Mouse (Mus musculus) central nervous system, embryonic 18 days (tissue): ENCODE measurements around the gene Nexn. TPM values are rescaled to one million over a fixed set of nuclear protein-coding genes. Genes with fewer than 3 reads are reported as not detected.

Experiments used
- polyA plus RNA-seq: library from polyadenylated mRNA; depleted of rRNA; stranded (reverse); fragments of >200 nt; gene quantifications from 2 replicates; pipeline ENCODE4 v1.2.3, GENCODE M21; 2012; rRNA removed

Gene Nexn
- polyA plus RNA-seq = 1.5 and 2.5 TPM in 2 replicates

GRCm38 (mm10) chr3:152266036-152266421, at the start of gene Nexn:
TSS of gene Nexn (minus strand) at chr3:152266350.

GRCm38 (mm10) chr3:152209967-152210634, 56.0 kb downstream of the Nexn start, which contains the start of the genes Dnajb4 and Fubp1:
TSS of gene Dnajb4 (minus strand) at chr3:152210302.
TSS of gene Fubp1 (plus strand) at chr3:152210422.

Other genes starting within 250 kb of the Nexn start
- 7.8 and 8.2 TPM in 2 replicates for gene Gipc2, start 100.1 kb downstream of the Nexn start, polyA plus RNA-seq
- gene Dnajb4, start 56.0 kb downstream of the Nexn start, polyA plus RNA-seq = 23.5 and 26.8 TPM in 2 replicates
- 241 and 243 TPM in 2 replicates for gene Fubp1, start 55.9 kb downstream of the Nexn start, polyA plus RNA-seq
- gene Miga1, start 74.1 kb upstream of the Nexn start, polyA plus RNA-seq = 25.6 and 26.4 TPM in 2 replicates
- gene Usp33, start 80.1 kb upstream of the Nexn start, polyA plus RNA-seq = 106 and 111 TPM in 2 replicates
- 27.0 and 27.9 TPM in 2 replicates for gene Zzz3, start 129.1 kb upstream of the Nexn start, polyA plus RNA-seq